Mouse (Mus musculus): ENCODE data around the gene Frmd6. TPM values are rescaled to one million over a fixed set of nuclear protein-coding genes. Genes with fewer than 3 reads are reported as not detected.

Gene Frmd6
- total RNA-seq, 2 experiments from 2014 or later: 21.2 to 24.6 TPM

Other genes with a start within 250 kb of the Frmd6 start
- 100 to 1,000 TPM; 182 to 192 TPM for gene Actr10, start 112.3 kb downstream of the Frmd6 start, total RNA-seq (2021)
- 100 to 1,000 TPM; 272 to 286 TPM for gene Psma3, start 149.1 kb downstream of the Frmd6 start, total RNA-seq (2021)
- gene Arid4a, start 190.5 kb downstream of the Frmd6 start, total RNA-seq (2021): 10 to 100 TPM; 36.1 to 38.4 TPM

All from left cerebral cortex, postnatal 4 days (tissue).